Mouse (Mus musculus): ENCODE data around the gene Ctdspl.
A peak's percentile ranks its signal among the peaks of the same experiment; 100 is the strongest.

GRCm38 (mm10) chr9:119067601-119068000 is 141.3 kb downstream of the Ctdspl start:
- TF ChIP-seq POLR2A (IDR thresholded peaks at IDR 0.05; ENCODE audit: borderline replicate concordance, low read depth, low read length) (no peak), CTCF (IDR thresholded peaks at IDR 0.05; ENCODE audit: low read depth, low read length) (peak; percentile 90)
